Mouse (Mus musculus) Muller cell, postnatal 12 days (primary cell): ENCODE data around the gene Ppp1r18.

ENCODE experiments used
- DNase-seq: peaks from one replicate; pipeline ENCODE4 v3.0.0-alpha.2; 2015; ENCODE audit errors: inconsistent ontology term

The Ppp1r18 gene

GRCm38 (mm10) chr17:35869346-35870067 is 4.1 kb downstream of the Ppp1r18 start:
- peak; percentile 43 for DNase-seq

DNA sequence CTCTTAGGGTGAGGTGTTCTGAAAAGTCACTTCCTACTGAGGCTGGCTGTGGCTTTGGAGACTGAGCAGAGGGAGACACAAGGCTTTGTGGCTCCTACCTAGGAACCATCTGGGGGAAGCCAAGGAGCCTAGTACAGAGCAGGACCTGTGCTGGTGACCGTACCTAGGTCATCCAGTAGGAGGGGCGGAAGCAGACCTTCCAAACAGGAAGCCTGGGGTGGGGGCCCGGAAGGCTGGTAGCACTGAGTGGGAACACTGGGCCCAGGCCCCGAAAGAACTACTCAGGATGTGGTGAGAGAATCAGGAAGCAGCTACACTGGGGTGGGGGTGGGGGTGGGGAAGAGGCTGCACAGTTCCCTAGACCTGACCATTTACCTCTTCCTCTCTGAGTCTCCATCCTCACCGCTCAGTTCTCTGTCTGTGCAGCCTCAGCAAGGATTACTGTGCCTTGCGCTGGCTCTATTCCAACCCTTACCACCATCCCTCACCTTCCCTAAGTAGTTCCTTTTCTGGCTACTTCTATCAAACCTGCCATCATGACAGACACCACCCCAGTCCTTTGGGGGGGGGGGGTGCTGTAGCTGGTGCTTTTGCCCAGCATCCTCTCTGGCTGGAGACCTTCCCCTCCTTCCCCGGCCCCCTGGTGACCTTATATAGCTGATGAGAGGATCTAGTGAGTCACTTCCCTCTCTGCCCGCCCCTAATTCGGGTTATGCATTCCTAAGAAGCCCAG is 4.9 kb downstream of the Ppp1r18 start:
- peak; percentile 94 for DNase-seq

DNA sequence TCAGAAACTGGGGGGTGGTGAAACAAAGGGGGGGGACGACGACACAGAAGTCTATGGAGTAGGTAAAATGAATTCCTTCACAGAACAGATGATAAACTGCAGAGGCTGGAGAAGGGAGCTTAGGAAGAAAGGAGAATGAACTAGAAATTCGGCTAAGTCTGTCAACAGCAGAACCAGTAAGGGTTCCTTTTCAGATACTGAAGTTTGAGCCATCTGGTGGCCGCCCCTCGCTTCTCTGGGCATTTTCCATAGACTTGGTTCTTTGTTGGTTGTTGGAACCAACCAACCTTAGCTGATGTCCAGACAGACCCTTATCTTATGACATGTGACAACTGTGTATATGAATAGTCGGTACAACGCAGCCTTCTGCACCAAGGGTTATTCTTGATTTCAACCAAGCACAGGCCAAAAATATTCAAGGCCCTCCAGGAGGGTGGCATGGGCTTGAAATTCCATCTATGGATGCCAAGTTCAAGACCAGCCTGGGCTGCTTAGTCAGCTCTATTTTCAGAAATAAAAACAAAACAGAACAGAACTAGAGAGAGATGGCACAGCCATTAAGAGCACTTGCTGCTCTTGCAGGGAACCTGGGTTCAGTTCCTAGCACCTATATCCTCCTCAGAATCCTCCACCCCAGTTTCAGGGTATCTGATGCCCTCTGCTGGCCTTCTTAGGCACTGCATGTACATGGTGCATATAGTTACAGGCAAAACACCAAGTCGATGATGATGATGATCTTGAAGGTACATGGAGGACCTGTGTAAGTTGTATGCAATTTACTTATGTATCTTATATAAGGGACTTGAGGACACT is 5.7 kb downstream of the Ppp1r18 start:
- DNase-seq = no peak

DNA sequence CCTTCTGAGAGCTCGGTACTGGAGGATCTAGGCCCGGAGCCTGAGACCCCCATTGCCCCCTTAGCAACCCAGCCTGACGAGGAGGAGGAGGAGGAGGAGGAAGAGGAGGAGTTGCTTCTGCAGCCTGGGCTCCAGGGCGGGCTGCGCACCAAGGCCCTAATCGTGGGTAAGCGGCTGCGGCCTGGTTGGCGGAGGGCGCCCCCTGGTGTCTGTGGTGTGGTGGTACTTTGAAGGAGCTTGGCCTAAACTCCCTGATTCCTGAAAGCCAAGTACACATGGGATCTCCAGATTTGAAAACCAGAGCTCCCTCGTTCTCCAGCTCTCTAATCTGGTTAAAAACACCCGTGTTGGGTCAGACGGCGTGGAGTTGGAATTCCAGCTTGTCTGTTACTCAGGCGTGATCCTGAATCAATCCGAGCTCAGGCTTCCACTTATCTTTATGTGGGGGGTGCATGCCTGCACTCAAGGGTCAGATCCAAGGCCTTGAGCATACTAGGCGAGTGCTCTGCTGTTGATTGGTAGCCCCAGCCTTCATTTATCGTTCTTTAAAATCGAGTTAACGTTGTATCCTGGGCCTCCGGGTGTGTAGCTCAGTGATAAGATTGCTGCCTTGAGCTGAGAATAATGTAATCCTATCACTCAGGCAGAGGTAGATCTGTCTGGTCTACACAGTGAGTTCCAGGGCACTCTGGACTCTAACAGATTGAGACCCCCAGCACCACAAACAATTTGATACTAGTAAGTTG is 8.6 kb downstream of the Ppp1r18 start:
- peak; percentile 87 for DNase-seq

GRCm38 (mm10) chr17:35874721-35875120 is 9.3 kb downstream of the Ppp1r18 start:
- no peak for DNase-seq

- peak; percentile 97 for DNase-seq
Measured at GRCm38 (mm10) chr17:35879245-35880057, 14.1 kb downstream of the Ppp1r18 start, which contains the start of gene Dhx16. Dhx16 (plus strand) TSS chr17:35879819.

GRCm38 (mm10) chr17:35882924-35883323 is 17.5 kb downstream of the Ppp1r18 start:
- no peak for DNase-seq

DNA sequence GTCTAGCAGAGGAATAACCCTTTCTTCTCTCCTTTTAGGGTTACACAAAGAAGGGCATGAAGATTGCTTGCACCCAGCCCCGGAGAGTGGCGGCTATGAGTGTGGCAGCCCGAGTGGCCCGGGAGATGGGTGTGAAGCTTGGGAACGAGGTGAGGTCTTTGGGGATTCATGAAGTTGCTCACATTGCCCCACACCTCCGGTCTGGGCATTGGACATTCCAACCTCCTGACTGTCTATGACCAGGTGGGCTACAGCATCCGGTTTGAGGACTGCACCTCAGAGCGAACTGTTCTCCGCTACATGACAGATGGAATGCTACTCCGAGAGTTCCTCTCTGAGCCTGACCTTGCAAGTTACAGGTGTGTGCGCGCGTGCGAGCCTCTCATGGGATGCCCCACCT is 18.4 kb downstream of the Ppp1r18 start:
- DNase-seq = no peak

GRCm38 (mm10) chr17:35887725-35888124 is 22.3 kb downstream of the Ppp1r18 start:
- DNase-seq = no peak

GRCm38 (mm10) chr17:35896781-35897643 is 31.6 kb downstream of the Ppp1r18 start, which contains the start of gene 2310061I04Rik:
2310061I04Rik (minus strand) TSS chr17:35897431.
- peak; percentile 96 for DNase-seq

- no peak for DNase-seq
Measured at GRCm38 (mm10) chr17:35897644-35898573, 32.5 kb downstream of the Ppp1r18 start.

DNA sequence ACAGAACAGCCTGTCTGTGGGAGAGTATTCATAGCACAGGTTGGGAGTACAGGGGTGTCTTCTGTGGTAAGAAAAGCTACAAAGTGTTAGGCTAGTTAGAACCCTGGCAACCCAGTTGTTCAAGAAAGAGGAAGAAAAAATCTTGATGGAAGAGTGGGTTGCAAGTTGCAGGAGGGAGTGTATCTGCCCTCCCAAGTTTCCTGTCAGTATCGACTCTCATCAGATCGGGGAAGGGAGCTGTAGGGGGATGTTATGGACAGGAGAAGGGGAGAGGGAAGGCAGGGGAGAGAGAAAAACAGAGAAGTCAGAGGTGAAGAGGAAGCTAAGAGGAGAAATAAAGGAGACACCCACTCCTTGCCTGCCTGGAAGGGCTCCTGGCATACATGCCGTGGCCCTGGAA is 35.2 kb downstream of the Ppp1r18 start:
- no peak for DNase-seq

- peak; percentile 77 for DNase-seq
Measured at GRCm38 (mm10) chr17:35903343-35903991, 38.1 kb downstream of the Ppp1r18 start.

DNA sequence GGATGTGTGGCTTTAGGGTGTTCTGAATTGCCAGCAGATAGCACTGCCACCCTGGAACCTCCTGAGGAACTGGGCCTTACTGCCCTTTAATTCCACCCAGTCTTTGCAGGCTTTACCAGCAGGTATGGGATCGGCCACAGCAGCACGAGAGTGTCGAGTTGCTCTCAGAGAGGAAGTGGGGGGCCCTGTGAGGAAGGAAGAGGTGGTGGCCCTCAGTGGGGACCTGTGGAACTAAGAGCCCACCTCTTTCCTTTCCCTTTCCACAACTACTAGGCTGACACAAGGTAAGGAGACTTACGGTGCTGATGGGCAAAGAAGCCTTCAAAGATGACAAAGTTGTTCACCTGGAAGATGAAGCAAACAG is 38.6 kb downstream of the Ppp1r18 start:
- no peak for DNase-seq

DNA sequence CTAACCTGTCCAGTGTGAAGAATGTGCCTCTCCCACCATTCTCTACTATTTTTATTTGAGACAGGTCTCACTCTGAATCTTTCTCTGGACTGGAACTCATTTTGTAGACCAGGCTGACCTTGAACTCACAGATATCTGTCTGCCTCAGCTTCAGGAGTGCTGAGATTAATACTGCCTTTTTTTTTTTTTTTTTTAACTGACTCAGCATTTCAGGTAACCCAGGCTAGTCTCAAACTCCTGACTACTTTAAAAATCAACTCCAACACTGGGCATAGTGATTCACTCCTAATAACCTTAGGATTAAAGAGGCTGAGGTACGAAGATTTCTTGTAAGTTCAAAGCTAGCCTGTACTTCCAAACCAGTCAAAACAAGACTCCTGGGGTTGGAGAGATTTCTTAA is 40.2 kb downstream of the Ppp1r18 start:
- no peak for DNase-seq

- no peak for DNase-seq
Measured at GRCm38 (mm10) chr17:35907609-35908008, 42.2 kb downstream of the Ppp1r18 start.

- no peak for DNase-seq
Measured at GRCm38 (mm10) chr17:35909186-35909918, 44.0 kb downstream of the Ppp1r18 start.
